Mouse (Mus musculus) cerebellum, adult (tissue): ENCODE results near the gene Dok5.
A peak's percentile ranks its signal among the peaks of the same experiment; 100 is the strongest.

Source experiments
- ATAC-seq: cut with Nextera tagmentation; 2 replicates; pipeline ENCODE4 v1.9.2; 2017; ENCODE audit warnings: mild to moderate bottlenecking, moderate library complexity, mixed read lengths; ENCODE audit not compliant: insufficient number of reproducible peaks, low FRiP score, low TSS enrichment

The Dok5 gene

GRCm38 (mm10) chr2:170855210-170855609 lies 123.6 kb downstream of the Dok5 start:
- no peak for ATAC-seq

DNA sequence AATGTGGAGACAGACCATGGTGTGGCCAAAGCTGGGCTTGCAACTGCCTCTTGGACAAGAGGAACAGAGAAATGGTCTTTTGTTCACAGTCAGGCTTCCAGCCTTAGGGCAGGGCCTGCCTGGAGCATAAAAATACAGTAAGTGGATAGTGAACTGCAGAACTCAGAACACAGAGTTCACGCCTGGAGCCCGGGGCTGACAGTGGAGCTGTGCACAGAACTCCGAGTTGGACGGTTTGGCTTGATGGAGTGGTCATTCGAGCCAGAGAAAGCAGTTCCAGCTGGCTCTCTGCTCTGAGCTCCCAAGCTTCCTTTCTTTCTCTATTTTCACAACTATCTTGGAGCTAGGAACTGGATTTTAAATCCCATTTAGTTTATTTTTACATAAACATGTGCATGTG lies 124.5 kb downstream of the Dok5 start:
- ATAC-seq = no peak

- ATAC-seq = no peak
Observed at GRCm38 (mm10) chr2:170857507-170857906, 125.9 kb downstream of the Dok5 start.

DNA sequence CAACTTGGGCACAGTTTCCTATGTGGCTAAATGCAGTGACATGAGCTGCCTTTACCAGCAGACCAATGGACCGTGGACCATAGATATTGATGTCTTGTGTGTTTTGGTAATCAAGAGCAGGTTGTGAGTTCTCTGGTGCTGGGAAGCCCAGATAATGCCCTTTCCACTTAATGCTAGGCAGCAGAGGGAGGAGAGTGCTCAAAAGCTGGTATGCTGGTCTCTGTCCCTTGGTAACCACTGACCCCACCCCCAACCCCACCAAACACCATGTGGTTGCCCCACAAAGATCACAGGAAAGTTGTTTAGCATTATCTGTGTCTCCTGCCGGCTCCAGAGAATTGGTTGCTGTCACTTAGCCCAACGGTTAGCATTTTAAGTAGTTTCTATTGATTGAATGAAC lies 127.0 kb downstream of the Dok5 start:
- no peak for ATAC-seq

GRCm38 (mm10) chr2:170860576-170860975 lies 129.0 kb downstream of the Dok5 start:
- no peak for ATAC-seq

DNA sequence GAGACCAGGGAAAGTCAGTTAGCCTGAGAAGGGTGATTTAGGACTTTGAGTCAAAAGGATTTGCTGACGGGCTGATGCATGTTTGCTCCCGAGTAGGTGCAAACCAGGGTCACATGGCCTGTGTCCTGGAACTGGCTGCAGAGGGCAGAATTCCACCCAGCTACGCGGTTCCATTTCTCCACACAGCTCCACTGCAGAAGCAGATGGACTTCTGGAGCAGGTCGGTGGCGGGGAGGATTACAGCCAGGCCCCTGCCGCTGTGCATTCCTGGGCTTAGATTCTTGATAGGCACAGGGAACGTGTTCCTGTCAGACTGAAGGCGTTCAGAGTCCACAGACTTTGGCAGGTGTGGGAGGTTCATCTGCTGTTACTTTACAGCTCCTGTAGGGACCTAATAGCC lies 131.2 kb downstream of the Dok5 start:
- no peak for ATAC-seq

- no peak for ATAC-seq
Observed at GRCm38 (mm10) chr2:170863201-170863600, 131.6 kb downstream of the Dok5 start.

DNA sequence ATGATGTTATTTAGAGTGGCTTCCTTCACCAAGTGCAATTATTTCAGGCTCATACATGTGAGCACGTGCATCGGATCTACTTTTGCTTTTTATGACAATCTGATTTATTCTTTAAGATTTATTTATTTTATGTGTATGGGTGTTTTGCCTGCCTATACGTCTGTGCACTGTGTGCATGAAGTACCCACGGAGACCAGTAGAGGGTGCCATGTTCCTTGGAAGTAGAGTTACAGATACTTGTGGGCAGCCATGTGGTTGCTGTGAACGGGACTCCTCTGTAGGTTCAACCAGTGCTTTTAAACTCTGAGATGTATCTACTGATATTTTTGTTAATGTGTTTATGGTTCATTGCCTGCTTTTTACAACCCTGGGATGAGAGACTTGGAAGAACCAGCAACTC lies 132.4 kb downstream of the Dok5 start:
- no peak for ATAC-seq

GRCm38 (mm10) chr2:170864820-170865219 lies 133.2 kb downstream of the Dok5 start:
- no peak for ATAC-seq

DNA sequence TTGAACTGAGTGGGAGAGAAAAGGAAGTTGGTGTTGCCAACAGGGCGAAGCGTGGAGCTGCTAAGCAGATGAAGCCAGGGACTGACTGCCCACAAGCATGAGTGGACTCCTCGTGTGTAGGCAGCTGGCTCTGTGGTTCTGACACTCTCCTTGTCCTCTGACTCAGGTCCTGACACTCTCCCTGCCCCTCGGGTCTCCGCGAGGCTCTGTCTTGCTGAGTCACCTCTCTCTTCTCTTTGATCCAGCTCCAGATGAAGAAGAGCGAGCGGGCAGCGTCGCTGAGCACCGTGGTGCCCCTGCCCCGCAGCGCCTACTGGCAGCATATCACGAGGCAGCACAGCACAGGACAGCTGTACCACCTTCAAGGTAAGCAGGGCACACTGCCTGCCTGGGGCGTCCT lies 139.0 kb downstream of the Dok5 start:
- ATAC-seq = no peak

- no peak for ATAC-seq
Observed at GRCm38 (mm10) chr2:170871469-170871868, 139.9 kb downstream of the Dok5 start.

GRCm38 (mm10) chr2:170873382-170873781 lies 141.8 kb downstream of the Dok5 start:
- peak; percentile 21; the same call in 1 of the 2 replicates for ATAC-seq

- ATAC-seq = peak; percentile 72
Observed at GRCm38 (mm10) chr2:170877515-170877914, 145.9 kb downstream of the Dok5 start.

DNA sequence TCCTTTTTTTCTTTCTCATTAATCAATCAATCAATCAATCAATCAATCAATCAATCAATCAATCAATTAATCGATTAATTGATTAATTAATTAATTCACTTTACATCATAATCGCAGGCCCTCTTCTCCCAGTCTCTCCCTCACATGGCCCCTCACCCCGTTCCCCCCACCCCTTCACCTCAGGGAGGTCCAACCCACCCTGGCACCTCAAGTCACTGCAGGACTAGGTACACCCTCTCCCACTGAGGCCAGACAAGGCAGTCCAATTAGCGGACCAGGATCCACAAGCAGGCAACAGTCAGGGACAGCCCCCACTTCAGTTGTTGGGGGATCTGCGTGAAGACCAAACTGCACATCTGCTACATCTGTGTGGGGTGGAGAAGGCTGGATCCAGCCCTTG lies 146.3 kb downstream of the Dok5 start:
- ATAC-seq = no peak

DNA sequence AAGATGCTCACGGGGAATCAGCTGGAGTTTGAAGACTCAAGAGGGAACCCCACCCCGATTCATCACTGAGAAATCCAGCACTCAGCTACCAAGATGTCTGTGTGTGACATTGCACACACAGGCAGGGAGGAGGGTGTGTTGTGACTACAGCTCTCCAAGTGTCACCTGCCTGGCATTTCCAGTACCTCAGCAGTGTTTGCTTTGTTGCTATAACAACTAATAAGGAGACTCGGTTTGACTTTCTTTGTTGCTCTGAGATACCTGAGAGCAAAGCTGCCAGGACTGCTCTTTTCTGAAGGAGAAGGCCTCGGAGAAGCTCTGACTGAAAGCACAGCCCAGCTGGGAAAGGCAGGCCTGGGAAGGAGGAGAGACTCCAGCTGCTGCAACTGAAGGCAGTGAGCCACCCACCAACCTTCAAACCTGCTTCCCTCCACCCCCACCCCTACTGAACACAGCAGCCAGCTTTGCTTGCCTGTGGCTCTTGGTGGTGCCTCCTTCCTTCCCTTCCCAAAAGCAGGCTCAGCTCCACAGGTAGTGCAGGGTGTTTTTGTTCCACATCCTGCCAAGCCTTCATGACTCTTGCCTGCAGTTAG lies 152.7 kb downstream of the Dok5 start:
- no peak for ATAC-seq

DNA sequence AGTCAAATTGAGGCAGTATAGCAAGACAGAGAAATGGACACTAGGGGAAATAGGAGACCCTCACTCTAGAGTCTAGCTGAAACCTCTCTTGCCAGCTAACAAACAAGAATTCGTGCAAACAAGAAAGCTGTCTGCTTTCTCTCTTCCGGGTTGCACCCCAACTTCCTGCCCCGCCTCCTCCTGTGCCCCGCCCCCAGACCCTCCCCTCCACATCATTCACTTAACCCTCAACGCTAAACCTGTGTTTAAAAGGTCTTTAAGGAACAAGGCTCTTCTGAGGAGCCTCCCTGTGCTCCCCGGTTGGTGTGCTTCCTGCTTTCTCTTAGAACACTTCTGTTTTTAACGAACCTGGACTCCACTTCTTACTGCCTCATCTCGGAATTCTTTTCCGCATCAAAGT lies 156.4 kb downstream of the Dok5 start:
- no peak for ATAC-seq

DNA sequence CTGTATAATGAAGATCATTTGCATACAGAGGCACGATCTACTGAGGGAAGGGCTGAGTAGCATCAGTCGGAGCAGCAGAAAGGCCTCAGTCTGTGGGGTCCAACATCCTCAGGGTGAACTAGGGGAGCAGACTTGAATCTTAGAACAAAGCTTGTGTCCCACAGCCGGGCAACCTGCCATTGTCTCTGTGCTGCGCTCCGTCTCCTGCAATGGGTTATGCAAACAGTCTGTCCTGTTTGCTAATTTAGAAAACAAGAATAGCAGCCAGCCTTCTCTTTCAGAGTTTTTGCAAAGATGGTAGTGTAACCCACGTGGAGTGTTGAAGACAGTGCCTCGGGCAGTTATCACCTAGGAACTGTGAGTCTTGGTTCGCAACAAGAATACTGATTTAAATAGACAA lies 163.5 kb downstream of the Dok5 start:
- ATAC-seq = no peak

DNA sequence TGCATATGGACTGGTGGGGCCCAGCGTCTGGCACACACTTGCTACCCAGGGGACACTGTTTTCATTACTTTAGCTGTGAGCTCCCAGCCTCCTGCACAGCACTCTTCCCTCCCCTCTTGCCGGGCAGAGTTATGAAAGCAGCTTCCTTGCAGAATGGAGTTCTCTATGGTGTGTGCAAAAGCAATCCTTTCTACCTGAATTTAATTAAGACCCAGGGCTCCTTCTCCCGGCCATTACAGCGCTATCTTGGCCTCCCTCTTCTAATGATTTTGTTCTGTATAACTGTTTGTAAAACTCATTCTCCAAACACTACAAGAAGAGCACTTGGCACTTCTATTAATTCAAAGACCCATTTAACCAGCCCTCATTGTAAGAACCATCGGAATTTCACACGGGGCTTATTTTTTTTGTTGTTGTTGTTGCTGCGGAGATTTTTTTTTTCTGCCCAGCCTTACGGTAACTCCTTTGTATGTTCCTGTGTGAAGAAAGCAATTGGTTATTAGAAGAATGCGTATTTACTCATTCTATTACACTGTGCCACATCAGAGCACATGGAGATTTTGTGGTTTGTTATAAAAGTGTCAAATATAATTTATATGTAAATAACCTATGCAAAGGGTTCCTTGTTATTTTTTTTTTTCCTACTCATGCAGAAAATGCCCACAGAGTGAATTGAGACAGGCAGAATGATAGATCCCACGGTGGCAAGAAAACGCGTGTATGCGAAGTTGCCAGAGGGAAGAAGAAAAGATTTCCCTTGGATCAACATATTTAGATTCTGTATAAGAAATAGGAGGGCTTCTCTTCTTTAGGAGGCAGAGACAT lies 170.8 kb downstream of the Dok5 start:
- ATAC-seq = no peak

DNA sequence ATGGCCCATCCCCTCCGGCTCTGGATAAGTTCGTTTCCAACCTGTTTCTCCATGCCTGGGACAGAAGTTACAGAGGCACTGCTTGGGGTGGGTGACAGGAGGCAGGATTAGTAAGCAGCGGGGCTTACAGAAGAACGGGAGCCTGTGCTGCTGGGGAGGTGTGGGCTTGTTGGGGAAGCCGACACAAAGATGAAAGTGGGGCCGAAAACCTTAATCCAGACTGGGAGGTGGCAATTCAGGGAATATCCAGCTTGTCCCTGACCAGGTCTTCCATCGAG lies 171.4 kb downstream of the Dok5 start:
- no peak for ATAC-seq

DNA sequence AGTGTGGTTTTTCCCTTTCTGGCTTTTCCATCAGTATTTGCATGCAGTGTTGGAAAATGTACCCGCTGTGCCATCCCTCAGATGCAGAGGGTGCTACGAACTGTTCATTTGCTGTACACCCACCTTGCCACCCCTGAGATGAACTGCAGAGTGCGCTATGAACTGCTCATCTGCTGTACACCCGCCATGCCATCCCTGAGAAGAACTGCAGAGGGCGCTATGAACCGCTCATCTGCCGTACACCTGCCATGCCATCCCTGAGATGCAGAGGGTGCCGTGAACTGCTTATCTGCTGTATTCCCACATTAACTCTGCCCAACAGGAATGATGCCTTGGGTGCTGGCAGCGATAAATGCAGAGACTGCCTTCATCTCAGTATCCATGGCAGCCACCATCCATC lies 171.8 kb downstream of the Dok5 start:
- no peak for ATAC-seq

DNA sequence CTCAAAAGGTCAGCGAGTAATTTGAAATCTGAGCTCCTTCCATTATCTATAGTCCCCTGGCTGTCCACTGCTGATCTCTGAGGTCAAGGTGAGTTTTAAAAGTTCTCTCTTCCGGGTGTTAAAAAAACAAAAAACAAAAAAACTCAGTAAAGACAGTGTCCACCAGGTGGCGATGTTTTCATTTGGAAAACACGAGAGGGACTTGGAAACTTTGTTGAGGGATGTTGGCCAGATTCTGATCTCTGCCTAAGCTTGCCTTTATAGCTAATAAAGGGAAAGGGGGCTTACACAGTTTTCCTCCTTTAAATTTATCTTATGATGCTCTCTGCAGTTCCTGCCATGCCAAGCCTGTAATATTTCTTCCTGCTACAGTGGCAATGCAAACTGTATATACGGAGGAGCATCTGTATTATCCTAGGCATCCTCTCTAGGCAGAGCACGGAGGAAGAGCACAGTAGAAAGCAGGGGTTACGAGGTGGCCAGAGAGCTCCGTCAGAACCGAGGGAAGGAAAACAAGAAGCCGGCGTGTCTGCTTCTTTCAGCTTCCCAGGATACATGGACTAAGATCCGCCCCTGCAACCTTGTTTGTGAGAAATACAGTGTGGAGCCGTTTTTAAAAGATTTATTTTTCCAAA lies 181.1 kb downstream of the Dok5 start:
- ATAC-seq = no peak

- no peak for ATAC-seq
Observed at GRCm38 (mm10) chr2:170913863-170914262, 182.3 kb downstream of the Dok5 start.
